Mouse (Mus musculus) right cerebral cortex, adult 18-20 months (tissue): ENCODE measurements around the gene Ppara.
"Not testable (repeated sequence)": the region's sequence is repeated elsewhere in the genome, so short reads cannot be mapped to it uniquely, and the experiment has no call there.

Experiments
- DNase-seq: peaks from one replicate; pipeline ENCODE4 v3.0.0; 2022; ENCODE audit warnings: mixed read lengths

Gene Ppara

DNA sequence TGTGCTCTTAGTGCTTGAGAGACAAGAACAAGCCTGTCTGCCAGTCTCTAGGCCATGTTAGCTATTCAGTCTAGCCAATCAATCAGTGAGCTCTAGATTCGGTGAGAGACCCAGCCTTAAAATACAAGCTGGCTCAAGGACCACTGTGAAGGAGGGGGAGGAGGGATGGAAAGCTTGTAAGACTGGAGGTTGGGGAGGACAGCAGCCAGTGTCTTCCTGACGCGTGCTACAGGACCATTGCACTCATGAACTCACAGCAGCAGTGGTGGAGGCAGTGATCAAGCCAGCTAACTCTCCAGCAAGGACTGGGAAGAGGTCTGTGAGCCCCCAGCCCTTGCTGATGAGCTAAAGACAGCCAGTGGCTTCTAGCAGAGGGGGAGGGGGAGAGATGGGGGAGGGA is 30.2 kb downstream of the Ppara start:
- no peak for DNase-seq

DNA sequence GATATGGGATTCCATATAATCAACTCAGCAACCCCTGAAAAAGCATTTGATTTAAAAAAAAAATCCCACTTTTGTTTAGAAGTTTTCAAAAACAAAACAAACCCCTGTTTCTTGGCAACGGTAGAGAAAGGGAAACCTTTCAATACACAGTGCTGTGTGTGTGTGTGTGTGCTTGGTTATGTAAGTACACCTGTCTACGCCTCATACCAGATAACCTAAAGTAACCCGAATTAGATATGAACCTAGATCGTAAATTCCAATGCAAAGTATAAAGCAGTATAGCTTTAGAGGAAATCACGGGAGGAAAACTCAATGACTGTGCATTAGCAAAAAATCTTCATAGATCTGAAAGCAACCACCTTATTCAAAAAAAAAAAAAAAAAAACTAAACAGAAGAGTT is 31.9 kb downstream of the Ppara start:
- DNase-seq = no peak

DNA sequence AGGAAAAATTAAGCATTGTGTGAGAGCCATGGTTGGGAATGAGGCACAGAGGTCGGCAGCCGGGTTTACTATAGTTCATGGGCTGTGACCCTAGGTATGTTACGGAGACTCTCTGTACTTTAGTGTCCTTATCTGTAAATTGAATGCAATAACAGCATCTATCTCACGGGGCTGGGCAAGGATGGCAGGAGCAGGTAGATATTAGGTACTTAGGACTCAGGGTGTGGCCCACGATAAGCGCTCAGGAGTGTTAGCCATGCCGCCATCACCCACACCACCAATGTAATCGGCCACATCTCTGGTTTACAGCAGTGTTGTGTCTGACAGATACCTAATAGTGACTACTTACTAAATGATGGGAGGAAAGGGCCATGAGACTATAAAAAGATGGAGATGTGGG is 34.2 kb downstream of the Ppara start:
- no peak for DNase-seq

DNA sequence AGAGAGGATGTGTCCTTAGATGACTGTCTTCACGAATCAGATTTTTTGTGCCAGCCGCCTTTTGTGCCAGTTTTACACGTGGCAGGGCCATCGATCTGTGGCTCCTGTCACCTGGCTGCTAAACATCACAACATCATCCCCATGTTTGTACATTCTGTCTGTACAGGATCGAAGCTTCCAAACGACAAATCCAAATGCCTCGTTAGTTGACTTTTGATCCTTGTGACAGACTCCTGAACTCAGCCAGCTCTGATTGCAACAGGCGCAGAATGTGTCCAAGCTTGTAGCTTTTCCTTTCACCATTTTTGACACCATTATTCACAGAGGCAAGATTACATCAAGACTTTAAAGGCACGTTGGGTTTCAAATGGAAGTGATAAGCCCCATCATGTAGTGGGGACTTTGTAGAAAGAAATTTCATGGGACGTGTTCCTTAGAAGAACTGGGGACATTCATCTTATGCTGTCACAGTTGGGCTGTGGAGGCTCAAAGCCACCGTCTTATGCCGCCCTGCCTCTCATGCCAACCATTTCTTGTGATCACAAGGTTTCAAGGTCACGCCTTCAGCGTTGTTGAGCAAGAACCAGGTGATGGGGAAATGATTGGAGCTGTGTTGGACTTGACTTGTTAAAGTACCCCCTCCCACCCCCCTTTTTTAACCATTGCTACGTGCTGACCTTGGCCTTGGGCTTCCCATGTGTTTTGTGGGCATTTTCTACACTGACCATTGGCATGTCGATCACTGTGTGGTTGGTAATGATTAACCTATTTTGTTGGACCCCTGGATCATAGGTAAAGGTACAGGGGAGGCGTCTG is 36.7 kb downstream of the Ppara start:
- DNase-seq = no peak

DNA sequence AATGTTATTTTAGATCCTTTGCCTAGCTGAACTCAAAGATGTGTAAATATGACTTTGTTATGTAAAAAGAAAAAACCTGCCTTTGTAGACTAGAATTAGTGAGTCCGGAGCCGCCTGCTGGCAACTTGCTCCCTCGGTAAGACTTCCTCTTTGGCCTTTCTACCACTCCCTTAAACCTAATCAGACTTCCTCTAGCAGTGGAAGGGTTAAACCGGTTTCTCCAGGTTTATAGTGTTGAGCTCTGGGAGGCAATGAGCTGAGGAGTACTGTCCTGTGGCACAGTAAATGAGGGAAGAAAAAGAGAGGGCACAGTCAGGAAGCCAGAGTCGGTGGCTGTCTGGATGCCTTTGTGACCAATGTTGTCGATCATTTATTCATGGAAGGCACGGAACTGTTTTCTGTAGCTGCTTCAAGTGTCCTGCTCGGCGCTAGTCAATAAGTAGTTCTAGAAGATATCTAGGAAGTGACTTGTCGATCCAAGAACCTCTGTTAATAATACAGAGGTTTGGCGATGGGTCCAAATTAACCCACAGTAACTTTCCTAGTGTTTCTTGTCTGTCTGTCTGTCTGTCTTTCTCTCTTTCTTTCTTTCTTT is 37.5 kb downstream of the Ppara start:
- DNase-seq = no peak

DNA sequence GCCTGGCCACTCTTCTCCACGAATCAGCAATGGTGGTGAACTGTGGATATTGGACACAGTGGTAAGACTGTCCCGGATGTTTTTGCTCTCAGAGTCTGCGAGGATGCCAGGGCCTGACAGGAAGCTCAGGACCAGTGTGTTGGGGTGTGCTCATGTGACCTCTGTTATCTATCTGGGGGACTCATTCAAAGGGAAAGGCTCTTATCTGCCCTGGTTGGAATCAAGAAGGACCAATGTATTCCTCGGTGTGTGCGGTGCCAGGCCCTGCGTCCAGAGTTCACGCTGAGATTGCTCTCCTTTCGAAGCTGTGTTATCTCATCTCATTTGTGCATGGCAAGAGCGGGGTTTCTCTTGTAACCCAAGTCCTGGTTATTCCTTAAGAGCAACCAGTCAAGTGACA is 39.6 kb downstream of the Ppara start:
- DNase-seq = no peak

DNA sequence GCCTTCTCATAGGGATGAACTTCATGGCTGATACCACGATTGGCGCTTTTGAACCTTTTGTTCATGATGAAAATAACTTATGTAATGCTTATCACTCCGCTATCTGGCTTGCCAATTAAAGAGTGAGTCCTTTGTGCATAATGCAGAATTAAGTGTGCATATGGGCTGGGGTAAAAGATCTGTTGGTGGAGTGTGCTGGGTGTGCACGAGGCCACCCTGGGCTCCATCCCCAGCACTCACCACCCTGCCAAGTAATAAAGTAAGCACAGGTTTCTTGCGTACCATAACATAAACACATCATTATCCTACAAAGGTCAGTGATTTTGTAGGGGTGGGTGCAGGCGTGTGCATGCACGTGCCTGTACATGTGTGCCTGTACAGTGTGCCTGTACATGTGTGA is 40.2 kb downstream of the Ppara start:
- no peak for DNase-seq

DNA sequence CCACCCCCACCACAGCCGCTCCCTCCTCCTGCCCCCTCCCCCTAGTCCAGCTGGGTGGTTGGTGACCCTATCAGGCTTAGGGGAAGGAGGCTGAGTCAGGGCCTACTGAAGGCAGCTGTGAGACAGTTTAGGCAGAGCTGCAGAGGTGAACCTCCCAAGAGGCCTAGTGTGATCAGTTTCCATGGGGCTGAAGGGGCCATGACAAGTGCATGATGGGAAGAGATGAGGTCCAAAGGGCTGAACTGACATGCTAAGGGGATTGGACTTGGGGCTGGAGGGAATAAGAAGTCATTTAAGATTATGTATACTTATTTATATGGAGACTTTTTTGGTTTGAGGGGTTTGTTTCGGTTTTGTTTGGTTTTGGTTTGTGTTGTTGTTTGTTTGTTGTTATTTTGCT is 41.5 kb downstream of the Ppara start:
- DNase-seq = no peak

DNA sequence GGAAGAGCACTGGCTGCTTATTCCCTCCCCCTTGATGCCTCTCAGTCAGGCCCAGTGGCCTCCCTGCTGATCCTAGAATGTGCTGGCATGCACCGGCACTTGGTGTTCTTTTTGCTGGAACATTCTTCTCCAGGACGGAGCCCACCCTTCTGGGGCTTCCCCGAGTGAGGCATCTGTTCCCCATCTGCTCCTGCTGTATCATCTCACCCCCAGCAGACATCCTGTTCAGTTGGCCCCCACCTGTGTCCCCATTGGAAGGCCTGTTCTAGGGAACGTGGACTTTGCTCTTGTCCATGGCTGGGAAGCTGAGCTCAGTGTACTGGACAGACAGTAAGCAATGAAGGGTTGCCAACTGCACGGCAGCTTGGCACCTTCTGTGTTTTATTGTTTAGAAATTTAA is 42.0 kb downstream of the Ppara start:
- DNase-seq = no peak

DNA sequence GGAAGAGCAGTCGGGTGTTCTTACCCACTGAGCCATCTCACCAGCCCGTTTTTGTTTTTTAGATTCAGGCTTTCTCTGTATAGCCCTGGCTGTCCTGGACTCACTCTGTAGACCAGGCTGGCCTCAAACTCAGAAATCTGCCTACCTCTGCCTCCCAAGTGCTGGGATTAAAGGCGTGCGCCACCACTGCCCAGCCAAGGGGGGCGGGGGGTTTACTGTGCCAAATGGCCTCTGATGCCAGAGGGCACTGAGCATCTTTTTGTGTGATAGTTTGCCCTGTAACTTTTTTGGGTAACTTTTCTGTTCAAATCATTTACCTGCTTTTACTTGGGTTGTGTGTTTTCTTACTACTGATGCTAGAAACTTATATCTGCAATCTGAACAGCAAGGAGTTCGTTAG is 44.1 kb downstream of the Ppara start:
- not testable (repeated sequence) for DNase-seq

DNA sequence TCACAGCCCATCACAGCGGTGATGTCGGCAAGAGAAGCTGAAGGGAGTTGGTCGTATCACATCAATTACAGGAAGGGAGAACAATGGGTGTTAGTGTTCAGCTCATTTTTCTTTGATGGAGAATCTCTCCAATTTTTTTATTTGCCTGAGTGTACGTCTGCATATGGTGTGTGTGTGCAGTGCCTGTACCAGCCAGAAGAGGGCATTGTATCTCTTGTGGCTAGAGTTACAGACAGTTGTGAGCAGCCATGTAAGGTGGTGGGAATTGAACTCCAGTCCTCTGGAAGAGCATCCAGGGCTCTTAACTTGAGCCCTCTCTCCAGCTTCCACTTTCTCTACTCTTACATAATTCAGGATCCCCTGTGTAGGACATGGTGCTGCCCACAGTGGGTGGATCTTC is 48.4 kb downstream of the Ppara start:
- DNase-seq = no peak

DNA sequence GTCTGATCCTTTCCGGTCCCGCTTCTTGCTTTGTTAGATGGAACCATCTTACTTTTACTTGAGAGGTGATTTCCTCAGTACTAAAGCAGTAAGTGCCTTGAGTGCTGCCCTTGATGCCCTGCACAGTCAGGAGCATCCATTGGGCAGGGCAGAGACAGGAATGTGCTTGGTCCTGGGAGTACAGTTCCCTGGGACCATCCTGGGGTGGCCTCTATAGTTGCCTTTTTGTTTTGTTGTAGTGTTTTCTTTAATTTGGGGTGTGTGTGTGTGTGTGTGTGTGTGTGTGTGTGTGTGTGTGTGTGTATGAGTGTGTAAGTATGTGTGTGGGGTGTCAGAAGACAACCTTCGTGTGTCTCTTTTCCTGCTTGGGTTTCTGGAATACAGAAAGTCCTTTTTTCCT is 49.6 kb downstream of the Ppara start:
- no peak for DNase-seq

DNA sequence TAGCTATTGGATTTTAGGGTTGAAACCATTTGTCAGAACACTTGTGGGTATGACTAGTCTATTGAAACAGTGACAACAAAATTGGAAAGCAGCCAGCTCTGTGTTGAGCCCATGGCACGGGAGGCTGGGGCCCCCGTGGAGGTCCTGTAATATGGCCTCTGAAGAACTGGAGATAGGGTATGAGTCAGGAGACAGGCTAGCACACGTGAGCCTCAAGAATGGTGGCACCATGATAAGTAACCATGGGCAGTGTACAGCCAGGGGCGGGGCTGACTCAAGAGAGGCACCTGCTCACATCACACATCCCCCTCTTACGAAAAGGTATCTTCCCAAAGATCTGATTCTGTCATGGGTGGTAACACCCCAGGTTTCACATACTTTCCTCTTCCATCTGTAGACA is 51.9 kb downstream of the Ppara start:
- no peak for DNase-seq

DNA sequence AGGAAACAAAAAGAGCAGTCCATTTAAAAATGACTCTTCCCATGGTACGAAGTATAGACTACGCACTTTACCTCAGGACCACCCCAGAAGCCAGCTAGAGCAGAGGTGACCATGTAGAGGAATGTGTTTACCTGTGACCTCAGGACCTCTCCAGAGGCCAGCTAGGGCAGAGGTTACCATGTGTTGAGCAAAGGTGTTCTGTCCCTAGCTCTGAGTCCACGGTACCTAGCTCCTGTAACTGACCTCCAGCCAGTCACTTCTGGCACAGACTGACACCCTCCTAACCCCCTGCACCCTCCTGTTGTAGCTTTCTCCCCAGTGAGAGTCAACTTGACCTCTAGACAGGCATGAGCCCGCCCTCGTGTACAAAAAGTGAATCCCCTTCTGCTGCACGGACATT is 52.7 kb downstream of the Ppara start:
- no peak for DNase-seq

DNA sequence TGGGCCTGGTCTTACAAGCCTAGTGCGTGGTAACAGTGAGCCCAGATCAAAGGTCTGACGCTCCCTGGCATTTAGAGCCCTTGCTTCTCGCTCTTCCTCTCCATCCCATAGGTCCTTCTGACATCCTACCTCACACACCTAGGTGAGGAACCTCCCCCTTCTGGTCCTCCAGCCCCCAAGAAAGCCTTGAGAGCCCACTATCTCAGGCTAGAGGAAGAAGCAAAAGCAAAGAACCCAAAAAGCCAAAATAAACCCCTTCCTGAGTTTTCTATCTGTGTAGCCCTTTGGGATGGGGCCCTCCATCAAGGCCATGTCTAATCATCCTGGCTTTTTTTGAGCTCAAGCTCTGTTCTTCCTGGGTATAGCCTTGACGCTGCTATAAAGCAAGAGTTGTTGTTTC is 53.3 kb downstream of the Ppara start:
- DNase-seq = no peak

DNA sequence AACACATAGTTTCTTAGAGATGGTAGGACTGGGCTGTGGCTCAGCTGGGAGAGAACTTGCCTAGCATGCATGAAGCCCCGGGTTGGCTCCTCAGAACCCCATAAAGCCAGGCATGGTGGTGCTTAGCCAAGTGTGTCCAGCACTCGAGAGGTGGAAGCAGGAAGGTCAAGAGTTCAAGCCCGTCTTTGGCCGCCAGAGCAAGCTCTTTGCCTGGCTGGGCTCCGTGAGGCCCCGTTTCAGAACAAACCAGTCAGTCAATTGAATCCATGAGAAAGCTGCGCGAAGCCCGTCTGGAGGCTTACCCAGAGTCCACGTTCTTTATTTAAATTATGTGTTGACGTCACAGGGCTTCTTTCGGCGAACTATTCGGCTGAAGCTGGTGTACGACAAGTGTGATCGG is 53.9 kb downstream of the Ppara start:
- DNase-seq = no peak

DNA sequence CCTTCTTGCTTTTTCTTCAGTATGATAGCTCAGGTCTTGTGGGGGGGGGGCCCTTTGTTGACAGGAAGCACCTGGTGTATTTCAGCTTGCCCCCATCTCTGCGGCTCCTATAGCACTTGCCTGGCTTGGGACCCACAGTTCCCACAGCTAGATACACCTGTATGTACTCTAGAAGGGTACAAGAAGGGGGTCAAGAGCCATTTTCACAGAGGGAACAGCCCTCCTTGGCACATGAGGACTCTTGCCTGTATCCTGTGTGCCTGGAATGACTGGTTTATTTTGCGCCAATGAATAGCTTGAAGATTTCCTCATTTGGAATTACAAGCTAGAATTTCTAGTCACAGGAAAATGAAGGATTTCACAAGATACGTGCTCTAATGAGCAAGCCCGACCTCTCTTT is 56.7 kb downstream of the Ppara start:
- no peak for DNase-seq

DNA sequence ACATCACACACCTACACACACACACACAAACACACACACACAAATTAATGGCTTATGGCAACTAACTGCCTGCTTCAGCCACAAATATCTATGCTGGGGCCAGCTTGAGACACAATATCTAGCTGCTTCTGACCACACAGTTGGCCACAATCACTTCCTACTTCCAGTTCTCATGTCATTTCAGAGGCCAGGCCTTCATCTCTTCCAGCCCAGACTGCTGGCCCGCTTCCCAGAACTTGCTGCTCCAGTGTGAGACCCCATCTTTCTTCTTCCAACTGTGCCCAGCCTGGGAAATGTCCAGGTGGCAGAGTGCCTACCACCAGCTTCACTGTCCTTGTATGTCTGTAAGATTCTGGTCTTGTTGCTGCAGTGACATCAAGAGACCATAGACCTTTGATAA is 58.0 kb downstream of the Ppara start:
- DNase-seq = peak; percentile 19

DNA sequence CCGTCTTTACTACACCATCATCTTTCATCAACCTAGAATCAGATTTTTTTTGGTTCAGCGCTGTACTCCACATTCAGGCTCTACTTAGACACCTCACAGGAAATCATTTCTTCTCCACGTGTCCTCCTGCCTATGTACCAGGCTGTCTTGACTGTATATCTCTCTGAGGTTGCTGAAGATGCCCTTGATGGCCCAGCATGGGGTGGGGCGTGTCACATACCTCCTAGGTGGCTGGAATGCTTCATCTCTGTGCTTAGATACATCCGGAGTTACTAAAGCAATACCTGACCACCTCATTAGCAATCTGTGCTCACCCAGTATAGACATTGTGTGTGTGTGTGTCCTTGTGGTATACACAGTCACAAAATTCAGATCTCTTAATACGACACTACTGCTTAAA is 60.7 kb downstream of the Ppara start:
- no peak for DNase-seq

DNA sequence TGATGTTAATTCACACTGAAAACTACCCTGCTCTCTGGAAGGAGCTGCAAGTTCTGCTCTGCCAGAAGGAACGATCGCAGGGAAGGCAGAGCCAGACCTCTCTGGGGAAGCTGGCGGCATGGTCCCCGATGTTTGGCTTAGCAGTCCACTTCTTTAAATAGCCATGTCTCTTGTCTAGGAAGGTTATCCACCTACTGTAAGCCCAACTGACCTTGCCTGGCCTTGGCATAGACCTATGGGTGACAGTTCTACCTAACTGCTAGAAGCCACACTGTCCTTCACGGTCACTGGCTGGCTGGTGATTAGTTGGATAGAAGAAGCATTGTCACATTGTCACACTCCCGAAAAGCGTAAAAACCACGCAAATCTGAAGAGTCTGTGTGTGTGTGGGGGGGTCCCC is 63.9 kb downstream of the Ppara start:
- no peak for DNase-seq

DNA sequence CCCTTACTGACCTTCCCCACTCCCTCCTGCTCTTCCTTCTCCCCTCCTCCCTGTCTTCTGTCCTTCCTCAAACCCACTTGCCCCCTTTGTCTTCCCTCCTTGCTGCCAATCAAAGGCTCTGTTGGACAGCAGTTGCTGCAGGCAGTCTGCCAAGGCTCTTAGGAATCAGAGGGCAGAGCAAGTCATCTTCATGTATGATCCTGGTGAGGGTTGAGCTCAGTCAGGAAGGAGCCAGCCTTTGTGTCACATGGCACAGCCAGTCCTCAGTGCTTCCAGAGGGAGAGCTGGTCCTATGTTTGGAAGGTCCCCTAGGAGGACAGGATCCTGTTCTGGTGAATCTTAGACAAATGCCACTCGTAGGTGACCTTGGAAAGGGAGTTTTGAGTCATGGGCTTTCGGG is 68.1 kb downstream of the Ppara start:
- no peak for DNase-seq

DNA sequence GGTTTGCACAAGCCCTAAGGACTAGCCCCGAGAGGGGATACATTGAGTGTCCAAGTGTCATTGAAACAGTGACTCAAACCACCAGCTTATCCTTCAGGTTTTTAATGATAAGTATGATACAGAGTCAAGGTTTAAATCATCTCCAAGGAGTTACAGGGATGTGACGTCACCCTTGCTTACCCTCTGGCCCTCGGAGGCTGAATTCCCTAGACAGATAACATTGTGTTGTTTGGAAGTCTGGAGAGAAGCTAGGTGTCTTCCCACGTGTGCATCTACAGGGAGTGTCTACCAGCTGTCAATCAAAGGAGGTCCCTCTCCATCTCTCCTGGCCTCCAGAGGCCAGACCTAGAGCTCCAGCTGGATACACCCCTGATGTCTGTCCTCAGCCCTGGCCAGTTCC is 72.1 kb downstream of the Ppara start:
- DNase-seq = no peak

DNA sequence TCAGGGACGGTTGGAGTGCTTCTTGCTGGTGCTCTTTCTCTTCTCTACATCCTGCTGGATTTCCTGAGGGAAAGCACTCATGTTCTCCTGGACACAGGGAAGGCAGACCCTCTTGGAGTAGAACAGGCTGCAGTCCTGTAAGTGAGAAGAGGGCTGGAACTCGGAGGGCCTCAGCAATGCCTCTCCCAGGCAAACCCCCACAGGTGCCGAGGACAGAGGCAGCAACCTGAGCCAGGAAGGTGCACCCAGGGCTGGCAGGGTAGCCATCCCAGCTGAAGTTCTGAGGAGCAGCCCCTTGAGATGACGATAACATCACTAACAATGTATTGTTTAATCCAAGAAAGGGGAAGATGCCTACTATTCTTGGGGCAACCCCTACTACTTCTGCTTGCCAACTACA is 72.6 kb downstream of the Ppara start:
- no peak for DNase-seq

DNA sequence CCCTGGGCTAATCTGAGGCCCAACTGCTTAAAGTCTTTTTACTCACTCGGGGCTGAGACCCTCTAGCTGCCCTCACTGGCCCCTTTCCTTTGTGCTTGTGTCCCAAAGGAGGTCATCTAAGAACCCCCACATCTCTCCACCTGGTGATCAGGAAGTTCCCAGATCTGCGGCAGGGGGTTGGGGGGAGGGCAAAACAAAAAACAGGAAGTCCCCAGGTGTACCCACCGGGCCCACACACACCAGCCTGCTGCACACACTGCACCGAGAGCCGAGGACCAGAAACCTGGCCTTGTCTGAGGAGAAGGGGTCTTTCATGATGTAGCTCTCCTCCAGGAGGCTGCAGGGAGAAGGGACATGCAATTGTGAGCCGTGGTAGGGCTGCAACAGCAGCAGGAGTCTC is 73.2 kb downstream of the Ppara start:
- no peak for DNase-seq

DNA sequence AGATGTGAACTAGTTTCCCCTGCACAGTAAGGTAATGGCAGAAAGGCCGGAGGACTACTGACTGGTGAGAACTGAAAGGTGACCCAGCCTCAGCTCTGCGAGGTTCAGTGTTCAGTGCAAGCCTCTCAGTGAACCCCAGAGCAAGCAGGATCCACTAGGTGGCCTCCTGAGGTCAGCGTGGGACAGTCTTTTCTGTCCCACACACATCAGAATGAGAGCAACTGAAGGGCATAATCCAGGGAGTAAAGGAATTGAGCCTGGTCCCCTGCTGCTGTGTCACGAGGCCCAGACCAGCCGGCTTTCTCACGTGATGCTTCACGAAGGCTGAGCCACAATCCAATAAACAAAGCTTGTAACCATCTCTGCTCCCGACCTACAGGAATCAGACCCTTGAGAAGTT is 73.7 kb downstream of the Ppara start:
- no peak for DNase-seq
